Mouse (Mus musculus) neural tube, embryonic 11.5 days (tissue): ENCODE data around the gene Vezf1. TPM values are rescaled to one million over a fixed set of nuclear protein-coding genes. Genes with fewer than 3 reads are reported as not detected.

Experiments
- ATAC-seq: fragments of 200-750 bp; cut with Nextera tagmentation; 2 replicates; pipeline ENCODE4 v1.8.0; 2017; ENCODE audit warnings: moderate number of reproducible peaks, mild to moderate bottlenecking, moderate TSS enrichment, moderate library complexity; ENCODE audit not compliant: insufficient read depth, low FRiP score, low TSS enrichment
- DNase-seq: peaks from one replicate; pipeline ENCODE4 v3.0.0-alpha.2; 2015; ENCODE audit warnings: low spot score
- H3K27ac ChIP-seq: fragments of 300-500 bp; sonication (generic); 2 replicates; pipeline ENCODE4 v1.5.1; 2014; ENCODE audit warnings: low read depth, mild to moderate bottlenecking, low read length
- H3K27me3 ChIP-seq: fragments of 300-500 bp; sonication (generic); 2 replicates; pipeline ENCODE4 v1.6.1; 2014; ENCODE audit warnings: mild to moderate bottlenecking, low read length, mixed read lengths; ENCODE audit not compliant: control insufficient read depth, insufficient read depth
- H3K36me3 ChIP-seq: fragments of 300-500 bp; sonication (generic); 2 replicates; pipeline ENCODE4 v1.6.1; 2014; ENCODE audit warnings: mild to moderate bottlenecking, low read length, moderate library complexity, mixed read lengths; ENCODE audit not compliant: control insufficient read depth, insufficient read depth
- H3K4me1 ChIP-seq: fragments of 300-500 bp; sonication (generic); 2 replicates; pipeline ENCODE4 v1.6.1; 2014; ENCODE audit warnings: low read length, mixed read lengths; ENCODE audit not compliant: control insufficient read depth, insufficient read depth
- H3K4me2 ChIP-seq: fragments of 300-500 bp; sonication (generic); 2 replicates; pipeline ENCODE4 v1.6.1; 2014; ENCODE audit warnings: low read depth, mild to moderate bottlenecking, moderate library complexity
- H3K4me3 ChIP-seq: fragments of 300-500 bp; sonication (generic); 2 replicates; pipeline ENCODE4 v1.5.1; 2014; ENCODE audit warnings: low read depth, low read length
- H3K9ac ChIP-seq: fragments of 300-500 bp; sonication (generic); 2 replicates; pipeline ENCODE4 v1.6.1; 2014; ENCODE audit warnings: mild to moderate bottlenecking, low read length
- H3K9me3 ChIP-seq: fragments of 300-500 bp; sonication (generic); 2 replicates; pipeline ENCODE4 v1.6.1; 2016; ENCODE audit warnings: low read length; ENCODE audit not compliant: control insufficient read depth
- WGBS: fragments of 180-500 bp; shearing (Covaris S2); extraction: QIAGEN DNeasy Blood & Tissue Kit; methylation state at CpG from one replicate; pipeline ENCODE4 v1.1.7; 2014; 5-methylcytosine and 5-hydroxymethylcytosine counted together
- polyA plus RNA-seq: library from polyadenylated mRNA; unstranded; fragments of >200 nt; fragmentation: Nextera tagmentation; extraction: Ambion mirVana; gene quantifications from 2 replicates; pipeline ENCODE4 v1.2.1, GENCODE M21; 2014

The Vezf1 gene
- polyA plus RNA-seq, 1 experiment from 2014 or later = 78.4 TPM

DNA sequence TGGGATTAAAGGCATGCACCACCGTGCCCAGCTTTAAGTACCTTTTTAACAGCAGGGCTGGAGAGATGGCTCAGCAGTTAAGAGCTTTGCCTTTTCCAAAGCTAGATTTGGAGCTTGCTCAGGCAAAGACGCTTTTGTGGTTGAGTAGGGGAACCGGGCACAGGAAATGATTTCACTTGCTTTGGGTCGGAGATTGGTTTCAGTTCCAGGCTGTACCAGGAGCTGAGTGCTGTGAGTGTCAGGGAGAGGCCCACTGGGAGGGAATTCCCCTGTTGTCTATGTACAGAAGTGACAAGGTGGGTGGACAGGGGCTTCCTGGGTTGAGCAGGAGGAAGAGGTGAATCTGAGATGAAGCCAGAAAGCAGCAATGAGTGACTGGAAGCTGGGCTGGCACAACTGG lies 39.3 kb downstream of the Vezf1 start:
- ATAC-seq = no peak

GRCm38 (mm10) chr11:88110031-88110594 lies 42.0 kb downstream of the Vezf1 start:
- Histone ChIP-seq H3K27me3 (no peaks in the 10 kb centered on the region), H3K4me1 (peaks cover 33% of the 10 kb centered on the region), H3K36me3 (no peaks in the 10 kb centered on the region; the same call in 1 of the 2 replicates), H3K4me2 (no peak overlapping the region), H3K9me3 (no peaks in the 10 kb centered on the region), H3K9ac (no peak overlapping the region), H3K4me3 (no peak overlapping the region), H3K27ac (0 out of 2 replicates have a peak overlapping the region, but pooled peaks have one; percentile 27)
- ATAC-seq (no peak), DNase-seq (no peak)
- WGBS = 59% methylated on average over 9 of the region's 9 CpGs

More for the DNA sequence above, 39.3 kb downstream of the Vezf1 start:
- no peaks in the 10 kb centered on the region for H3K27me3 ChIP-seq
- H3K4me1 ChIP-seq = peaks cover 17% of the 10 kb centered on the region
- H3K27ac ChIP-seq = no peak overlapping the region
- H3K36me3 ChIP-seq = no peaks in the 10 kb centered on the region; the same call in 1 of the 2 replicates
- H3K4me3 ChIP-seq = no peak overlapping the region
- no peak overlapping the region for H3K9ac ChIP-seq
- 86% methylated on average over 4 of the region's 4 CpGs for WGBS
- DNase-seq = no peak
- no peak overlapping the region for H3K4me2 ChIP-seq
- H3K9me3 ChIP-seq = no peaks in the 10 kb centered on the region

GRCm38 (mm10) chr11:88112078-88112477 lies 44.0 kb downstream of the Vezf1 start:
- H3K4me3 ChIP-seq = no peak overlapping the region
- H3K4me1 ChIP-seq = peaks cover 37% of the 10 kb centered on the region
- no peak for ATAC-seq
- no peaks in the 10 kb centered on the region for H3K27me3 ChIP-seq
- WGBS = 50% methylated on average over 13 of the region's 13 CpGs
- H3K36me3 ChIP-seq = no peaks in the 10 kb centered on the region
- no peak for DNase-seq
- H3K27ac ChIP-seq = no peak overlapping the region
- H3K4me2 ChIP-seq = no peak overlapping the region
- H3K9ac ChIP-seq = no peak overlapping the region
- no peaks in the 10 kb centered on the region for H3K9me3 ChIP-seq

DNA sequence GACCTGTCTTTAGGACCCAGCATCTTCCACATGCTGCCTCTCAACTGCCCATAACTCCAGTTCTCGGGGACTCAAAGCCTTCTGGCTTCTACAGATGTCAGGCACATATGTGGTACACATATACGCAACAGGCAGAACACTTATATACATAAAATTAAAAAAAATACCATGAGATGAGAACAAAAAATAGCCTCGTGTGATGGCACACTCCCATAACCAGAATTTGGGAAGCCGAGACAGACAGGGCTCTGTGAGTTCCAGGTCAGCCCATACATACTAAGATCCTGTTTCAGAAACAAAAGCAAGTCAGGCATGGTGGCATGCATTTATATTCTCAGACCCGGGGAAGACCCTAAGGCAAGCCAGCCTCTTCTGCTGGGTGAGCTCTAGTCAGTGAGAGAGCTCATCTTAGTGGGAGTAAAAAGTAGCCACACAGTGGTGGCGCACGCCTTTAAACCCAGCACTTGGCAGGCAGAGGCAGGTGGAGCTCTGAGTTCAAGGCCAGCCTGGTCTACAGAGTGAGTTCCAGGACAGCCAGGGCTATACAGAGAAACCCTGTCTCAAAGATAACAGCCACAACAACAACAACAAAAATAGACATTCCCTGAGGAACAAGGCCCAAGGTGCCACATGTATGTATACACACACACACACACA lies 44.7 kb downstream of the Vezf1 start:
- 81% methylated on average over 7 of the region's 7 CpGs for WGBS
- DNase-seq = no peak
- H3K9me3 ChIP-seq = no peaks in the 10 kb centered on the region
- no peak for ATAC-seq
- H3K4me1 ChIP-seq = peaks cover 45% of the 10 kb centered on the region
- H3K4me3 ChIP-seq = no peak overlapping the region
- no peak overlapping the region for H3K27ac ChIP-seq
- no peak overlapping the region for H3K9ac ChIP-seq
- no peak overlapping the region for H3K4me2 ChIP-seq
- no peaks in the 10 kb centered on the region for H3K36me3 ChIP-seq
- no peaks in the 10 kb centered on the region for H3K27me3 ChIP-seq

DNA sequence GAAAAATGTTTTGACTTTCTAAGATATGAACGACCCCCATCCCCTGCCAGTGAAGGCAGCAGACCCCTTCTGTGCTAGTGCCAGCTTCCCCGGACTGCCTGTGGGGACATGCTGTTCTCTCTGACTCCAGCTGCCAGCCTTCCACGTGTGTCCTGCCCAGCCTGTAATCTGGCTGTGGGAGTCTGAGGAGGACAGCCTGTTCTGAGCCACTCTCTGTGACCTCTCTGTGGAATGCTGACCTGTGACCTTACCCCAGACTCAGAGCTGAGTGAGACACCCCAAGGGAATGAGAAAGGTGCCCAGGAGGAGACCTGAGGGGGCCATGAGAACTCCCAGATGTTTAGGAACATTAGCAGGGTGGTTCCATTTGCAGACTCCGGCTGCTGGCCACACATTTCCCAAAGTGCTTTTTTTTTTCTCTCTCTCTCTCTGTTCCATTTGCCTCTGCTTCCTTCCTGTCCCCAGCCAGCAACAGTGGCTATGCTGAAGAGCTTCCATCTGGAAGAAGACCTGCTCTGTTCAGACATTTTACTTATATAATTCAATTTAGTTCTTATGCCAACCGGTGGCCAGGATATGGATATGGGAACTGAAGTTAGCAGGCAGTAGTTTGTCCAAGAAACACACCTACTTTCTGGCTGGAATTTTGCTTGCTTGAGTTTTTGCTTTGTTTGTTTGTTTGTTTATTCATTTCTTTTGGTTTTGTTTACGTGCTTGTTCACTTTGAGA lies 45.6 kb downstream of the Vezf1 start:
- DNase-seq = peak; percentile 32
- no peak for ATAC-seq
- 39% methylated on average over 6 of the region's 6 CpGs for WGBS
- Histone ChIP-seq H3K9me3 (no peaks in the 10 kb centered on the region), H3K36me3 (no peaks in the 10 kb centered on the region), H3K4me3 (no peak overlapping the region), H3K9ac (0 out of 2 replicates have a peak overlapping the region, but pooled peaks have one; percentile 11), H3K27me3 (no peaks in the 10 kb centered on the region), H3K4me2 (no peak overlapping the region), H3K4me1 (peaks cover 54% of the 10 kb centered on the region), H3K27ac (peak overlapping the region; percentile 46)

DNA sequence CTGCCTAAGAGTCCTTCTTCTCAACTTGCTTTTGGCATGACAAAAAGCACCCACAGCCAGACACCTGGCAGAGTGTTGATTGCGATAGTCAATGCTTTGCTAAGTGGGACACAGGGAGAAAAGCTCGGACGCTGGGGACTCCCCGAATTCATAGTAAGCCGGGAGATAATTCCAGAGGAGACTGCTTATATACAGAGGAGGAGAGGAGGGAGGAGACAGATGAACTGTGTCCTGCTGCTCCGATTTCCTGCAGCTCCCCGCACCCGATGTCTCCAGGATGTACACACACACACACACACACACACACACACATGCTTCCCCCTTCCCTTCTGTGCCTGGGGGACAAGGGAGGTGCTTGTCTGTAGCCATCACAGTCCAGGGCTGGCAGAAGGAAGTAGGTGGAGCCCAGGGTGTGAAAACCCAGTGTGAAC lies 46.8 kb downstream of the Vezf1 start:
- Histone ChIP-seq H3K27me3 (no peaks in the 10 kb centered on the region), H3K36me3 (no peaks in the 10 kb centered on the region), H3K4me2 (no peak overlapping the region), H3K4me1 (peaks cover 63% of the 10 kb centered on the region), H3K9me3 (no peaks in the 10 kb centered on the region), H3K27ac (peak overlapping the region; percentile 47), H3K4me3 (no peak overlapping the region), H3K9ac (no peak overlapping the region; the same call in 1 of the 2 replicates)
- 40% methylated on average over 8 of the region's 8 CpGs for WGBS
- ATAC-seq (no peak), DNase-seq (peak; percentile 36)

- H3K4me2 ChIP-seq = no peak overlapping the region
- H3K9me3 ChIP-seq = no peaks in the 10 kb centered on the region
- H3K4me3 ChIP-seq = no peak overlapping the region
- DNase-seq (no peak), ATAC-seq (no peak)
- 88% methylated on average over 6 of the region's 6 CpGs for WGBS
- H3K9ac ChIP-seq = no peak overlapping the region
- no peak overlapping the region for H3K27ac ChIP-seq
- peaks cover 67% of the 10 kb centered on the region for H3K4me1 ChIP-seq
- H3K27me3 ChIP-seq = no peaks in the 10 kb centered on the region
- H3K36me3 ChIP-seq = peaks cover 2% of the 10 kb centered on the region; the same call in 1 of the 2 replicates
Observed at GRCm38 (mm10) chr11:88116568-88116967, 48.5 kb downstream of the Vezf1 start.

DNA sequence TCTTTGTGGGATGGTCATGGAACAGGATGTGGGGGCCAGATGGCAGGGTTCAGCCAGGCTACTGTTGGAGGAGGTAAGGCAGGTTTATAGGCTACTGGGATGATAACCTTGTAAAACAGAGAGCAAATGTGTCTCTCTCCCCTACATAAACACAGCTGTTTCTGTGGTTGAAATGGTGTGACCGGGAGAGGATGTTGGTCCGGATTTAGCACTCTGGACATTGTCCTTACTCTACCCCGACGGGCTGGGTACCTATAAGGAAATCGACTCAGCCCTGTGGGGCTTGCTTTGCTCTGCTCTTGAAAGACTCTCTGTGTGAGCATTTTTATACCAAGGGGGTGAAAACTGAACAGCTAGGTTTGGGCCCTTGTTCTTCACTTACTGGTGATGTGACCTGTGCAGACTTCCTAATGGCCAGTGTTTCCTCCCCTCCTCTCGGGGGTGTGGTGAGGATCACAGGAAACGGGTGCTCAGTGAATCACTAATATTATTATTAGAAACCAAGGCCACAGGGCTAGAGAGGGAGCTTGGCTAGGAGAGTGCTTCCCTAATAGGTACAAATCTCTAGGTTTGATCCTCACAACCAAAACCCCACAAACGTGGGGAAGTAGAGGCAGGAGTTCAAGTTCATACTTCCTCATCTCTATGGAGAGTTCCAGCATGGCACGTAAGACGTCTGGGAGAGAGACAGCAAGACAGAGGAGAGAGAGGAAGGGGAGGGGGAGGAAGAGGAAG lies 49.4 kb downstream of the Vezf1 start:
- DNase-seq = no peak
- H3K36me3 ChIP-seq = peaks cover 2% of the 10 kb centered on the region; the same call in 1 of the 2 replicates
- peak overlapping the region; percentile 98 for H3K27ac ChIP-seq
- H3K9me3 ChIP-seq = no peaks in the 10 kb centered on the region
- no peak for ATAC-seq
- no peak overlapping the region for H3K4me3 ChIP-seq
- no peaks in the 10 kb centered on the region for H3K27me3 ChIP-seq
- peaks cover 66% of the 10 kb centered on the region for H3K4me1 ChIP-seq
- H3K9ac ChIP-seq = peak overlapping the region; percentile 52; the same call in 1 of the 2 replicates
- no peak overlapping the region for H3K4me2 ChIP-seq
- WGBS = 58% methylated on average over 10 of the region's 10 CpGs
